Comparison of ENCODE assay signal across 7 mouse cellular contexts in genomic region chr10:127622057-127622392, GRCm38 (mm10). TPM values are rescaled to one million over a fixed set of nuclear protein-coding genes. Genes with fewer than 3 reads are reported as not detected.
DNase-seq lines count a peak whose midpoint lies in the region; ATAC-seq and TF ChIP-seq lines count a peak whose summit lies in the region.

No protein-coding gene starts in this region.

- no peak for TF ChIP-seq POLR2A in ES-Bruce4 (IDR thresholded peaks at IDR 0.05; ENCODE audit: insufficient read depth, low read length)

- H3K27ac ChIP-seq in ES-Bruce4 (ENCODE audit: insufficient read depth, low read length), result 0 out of 2 replicates have a peak overlapping the region, but pooled peaks have one; percentile 1
- peak overlapping the region; percentile 68 for H3K27ac ChIP-seq in forebrain, embryonic 11.5 days (ENCODE audit: low read depth, low read length)
- H3K27ac ChIP-seq in limb, embryonic 11.5 days (replicated peaks; ENCODE audit: low read depth, low read length), result peak overlapping the region; percentile 96
- H3K27ac ChIP-seq in midbrain, embryonic 10.5 days (replicated peaks), result peak overlapping the region; percentile 97
- peak overlapping the region; percentile 99 for H3K27ac ChIP-seq in stomach, postnatal 0 days (replicated peaks)

- H3K9ac ChIP-seq in ES-Bruce4 (ENCODE audit: low read depth, poor library complexity, severe bottlenecking), result peak overlapping the region; percentile 69; the same call in 1 of the 2 replicates
- peak overlapping the region; percentile 43 for H3K9ac ChIP-seq in forebrain, embryonic 11.5 days (ENCODE audit: low read length)
- H3K9ac ChIP-seq in limb, embryonic 11.5 days (ENCODE audit: low read length), result peak overlapping the region; percentile 78
- peak overlapping the region; percentile 73 for H3K9ac ChIP-seq in stomach, postnatal 0 days (ENCODE audit: low read length)

- 0 out of 2 replicates have a peak, but pooled peaks cover 4% of the 10 kb centered on the region for H3K9me3 ChIP-seq in ES-Bruce4 (replicated peaks; ENCODE audit: control insufficient read depth, insufficient read depth, low read length, poor library complexity, severe bottlenecking)
- H3K9me3 ChIP-seq in forebrain, embryonic 11.5 days (ENCODE audit: control insufficient read depth, low read length), result peaks cover 4% of the 10 kb centered on the region; the same call in 1 of the 2 replicates
- no peaks in the 10 kb centered on the region; the same call in 1 of the 2 replicates for H3K9me3 ChIP-seq in limb, embryonic 11.5 days (ENCODE audit: control insufficient read depth, low read length)
- H3K9me3 ChIP-seq in midbrain, embryonic 10.5 days (replicated peaks), result peaks cover 7% of the 10 kb centered on the region; the same call in 1 of the 2 replicates
- H3K9me3 ChIP-seq in stomach, postnatal 0 days (ENCODE audit: control insufficient read depth, low read length), result no peaks in the 10 kb centered on the region

- H3K36me3 ChIP-seq in ES-Bruce4 (ENCODE audit: control insufficient read depth, insufficient read depth, low read length, poor library complexity, severe bottlenecking), result no peaks in the 10 kb centered on the region
- no peaks in the 10 kb centered on the region for H3K36me3 ChIP-seq in forebrain, embryonic 11.5 days (ENCODE audit: control insufficient read depth, insufficient read depth, low read length)
- no peaks in the 10 kb centered on the region for H3K36me3 ChIP-seq in limb, embryonic 11.5 days (ENCODE audit: control insufficient read depth, insufficient read depth, low read length)
- H3K36me3 ChIP-seq in midbrain, embryonic 10.5 days, result peaks cover 5% of the 10 kb centered on the region; the same call in 1 of the 2 replicates
- H3K36me3 ChIP-seq in stomach, postnatal 0 days (ENCODE audit: control insufficient read depth, insufficient read depth, low read length), result no peaks in the 10 kb centered on the region

- TF ChIP-seq CTCF in ES-Bruce4 (IDR thresholded peaks at IDR 0.05; ENCODE audit: low read depth, low read length), result peak; percentile 55
- peak; percentile 82 for TF ChIP-seq CTCF in stomach, postnatal 0 days (IDR thresholded peaks at IDR 0.05; ENCODE audit: low read depth)

- peak overlapping the region; percentile 47 for H3K4me2 ChIP-seq in forebrain, embryonic 11.5 days (ENCODE audit: low read depth, low read length, severe bottlenecking)
- H3K4me2 ChIP-seq in limb, embryonic 11.5 days (ENCODE audit: low read depth, severe bottlenecking), result peak overlapping the region; percentile 93
- H3K4me2 ChIP-seq in stomach, postnatal 0 days (replicated peaks; ENCODE audit: low read depth), result peak overlapping the region; percentile 97

- TF ChIP-seq EP300 in ES-Bruce4 (IDR thresholded peaks at IDR 0.05; ENCODE audit: insufficient read depth, low read depth, low read length), result no peak
- no peak for TF ChIP-seq EP300 in stomach, postnatal 0 days (optimal IDR thresholded peaks at IDR 0.05)

- H3K4me3 ChIP-seq in ES-Bruce4 (ENCODE audit: low read depth, low read length), result peak overlapping the region; percentile 82
- H3K4me3 ChIP-seq in forebrain, embryonic 11.5 days (ENCODE audit: low read depth, low read length), result peak overlapping the region; percentile 74
- H3K4me3 ChIP-seq in limb, embryonic 11.5 days (ENCODE audit: low read depth, low read length), result peak overlapping the region; percentile 85
- peak overlapping the region; percentile 86 for H3K4me3 ChIP-seq in midbrain, embryonic 10.5 days
- H3K4me3 ChIP-seq in stomach, postnatal 0 days (ENCODE audit: low read depth, low read length), result peak overlapping the region; percentile 71

- peak; percentile 68 to 73 for DNase-seq in adrenal gland, adult 18-20 months (ENCODE audit: low spot score in 2 of 2)
- peak; percentile 74 for DNase-seq in forebrain, embryonic 11.5 days (ENCODE audit: low spot score)
- peak; percentile 78 for DNase-seq in heart, postnatal 4 days
- peak; percentile 73 for DNase-seq in limb, embryonic 11.5 days (ENCODE audit: low spot score)
- DNase-seq in midbrain, embryonic 10.5 days (ENCODE audit: low spot score), result peak; percentile 77
- DNase-seq in stomach, postnatal 0 days (ENCODE audit: low spot score), result peak; percentile 86

- under 1% methylated on average over 13 of the region's 13 CpGs for WGBS in forebrain, embryonic 11.5 days
- WGBS in limb, embryonic 11.5 days, result under 1% methylated on average over 13 of the region's 13 CpGs
- WGBS in midbrain, embryonic 10.5 days, result under 1% methylated on average over 13 of the region's 13 CpGs
- WGBS in stomach, postnatal 0 days, result under 1% methylated on average over 13 of the region's 13 CpGs

- H3K27me3 ChIP-seq in ES-Bruce4 (ENCODE audit: control insufficient read depth, insufficient read depth, low read length, poor library complexity, severe bottlenecking), result no peaks in the 10 kb centered on the region
- no peaks in the 10 kb centered on the region for H3K27me3 ChIP-seq in forebrain, embryonic 11.5 days (ENCODE audit: control insufficient read depth, insufficient read depth, low read length)
- no peaks in the 10 kb centered on the region for H3K27me3 ChIP-seq in limb, embryonic 11.5 days (ENCODE audit: control insufficient read depth, insufficient read depth, low read length)
- no peaks in the 10 kb centered on the region for H3K27me3 ChIP-seq in midbrain, embryonic 10.5 days (ENCODE audit: low read depth, poor library complexity, severe bottlenecking)
- H3K27me3 ChIP-seq in stomach, postnatal 0 days (ENCODE audit: control insufficient read depth, insufficient read depth, low read length), result no peaks in the 10 kb centered on the region

- ATAC-seq in forebrain, embryonic 11.5 days (replicated peaks; ENCODE audit: low FRiP score), result peak; percentile 9; the same call in 1 of the 2 replicates
- peak; percentile 1; the same call in 1 of the 2 replicates for ATAC-seq in limb, embryonic 11.5 days (ENCODE audit: insufficient number of reproducible peaks, low FRiP score, low TSS enrichment, low read depth)
- ATAC-seq in stomach, postnatal 0 days (ENCODE audit: low FRiP score, low TSS enrichment), result peak; percentile 62

- no peaks in the 10 kb centered on the region for H3K4me1 ChIP-seq in ES-Bruce4 (ENCODE audit: control insufficient read depth, insufficient read depth, low read length)
- H3K4me1 ChIP-seq in forebrain, embryonic 11.5 days (replicated peaks; ENCODE audit: control insufficient read depth, insufficient read depth, low read length), result peaks cover 13% of the 10 kb centered on the region
- peaks cover 29% of the 10 kb centered on the region for H3K4me1 ChIP-seq in limb, embryonic 11.5 days (ENCODE audit: control insufficient read depth, insufficient read depth, low read length)
- peaks cover 51% of the 10 kb centered on the region for H3K4me1 ChIP-seq in midbrain, embryonic 10.5 days
- peaks cover 22% of the 10 kb centered on the region for H3K4me1 ChIP-seq in stomach, postnatal 0 days (replicated peaks; ENCODE audit: control insufficient read depth, insufficient read depth)

RNA-seq across cellular contexts. Expression of gene Lrp1, which starts 1.1 kb away (rescaled TPM):
- 36.3 and 41.3 TPM in 2 replicates for polyA plus RNA-seq in ES-Bruce4 (2011; ENCODE audit: insufficient read depth, insufficient read length, low read depth, missing spikeins)
- total RNA-seq in adrenal gland, adult 18-20 months (2021), result 100 to 1,000 TPM; 145 to 148 TPM
- 71.2 and 75.0 TPM in 2 replicates for polyA plus RNA-seq in forebrain, embryonic 11.5 days (2014; fragmentation: Nextera tagmentation; extraction: Ambion mirVana)
- total RNA-seq in heart, postnatal 4 days (2021), result 10 to 100 TPM; 68.8 to 73.0 TPM
- 57.6 and 63.2 TPM in 2 replicates for polyA plus RNA-seq in limb, embryonic 11.5 days (2014; fragmentation: Nextera tagmentation; extraction: Ambion mirVana)
- polyA plus RNA-seq in midbrain, embryonic 10.5 days (2016; fragmentation: Nextera tagmentation; extraction: Ambion mirVana), result 54.9 and 69.8 TPM in 2 replicates
- polyA plus RNA-seq in stomach, postnatal 0 days (2015; fragmentation: Nextera tagmentation; extraction: Ambion mirVana), result 32.7 and 37.4 TPM in 2 replicates

RNA-seq across cellular contexts. Expression of gene Stat6, which starts 20.8 kb away (rescaled TPM):
- polyA plus RNA-seq in ES-Bruce4 (2011; ENCODE audit: insufficient read depth, insufficient read length, low read depth, missing spikeins), result 28.2 and 32.9 TPM in 2 replicates
- 100 to 1,000 TPM in 1 of 2 experiments, 10 to 100 TPM in 1; 87.7 to 105 TPM for total RNA-seq in adrenal gland, adult 18-20 months (2021)
- 6.8 and 7.8 TPM in 2 replicates for polyA plus RNA-seq in forebrain, embryonic 11.5 days (2014; fragmentation: Nextera tagmentation; extraction: Ambion mirVana)
- total RNA-seq in heart, postnatal 4 days (2021), result 10 to 100 TPM; 41.7 to 42.1 TPM
- 5.7 and 7.2 TPM in 2 replicates for polyA plus RNA-seq in limb, embryonic 11.5 days (2014; fragmentation: Nextera tagmentation; extraction: Ambion mirVana)
- 8.2 and 8.9 TPM in 2 replicates for polyA plus RNA-seq in midbrain, embryonic 10.5 days (2016; fragmentation: Nextera tagmentation; extraction: Ambion mirVana)
- 31.4 and 34.6 TPM in 2 replicates for polyA plus RNA-seq in stomach, postnatal 0 days (2015; fragmentation: Nextera tagmentation; extraction: Ambion mirVana)

RNA-seq across cellular contexts. Expression of gene Nemp1, which starts 44.7 kb away (rescaled TPM):
- polyA plus RNA-seq in ES-Bruce4 (2011; ENCODE audit: insufficient read depth, insufficient read length, low read depth, missing spikeins), result 22.0 and 22.3 TPM in 2 replicates
- total RNA-seq in adrenal gland, adult 18-20 months (2021), result 1 to 10 TPM; 5.0 to 5.4 TPM
- polyA plus RNA-seq in forebrain, embryonic 11.5 days (2014; fragmentation: Nextera tagmentation; extraction: Ambion mirVana), result 12.0 and 12.2 TPM in 2 replicates
- 1 to 10 TPM; 8.9 TPM for total RNA-seq in heart, postnatal 4 days (2021)
- 12.5 and 15.0 TPM in 2 replicates for polyA plus RNA-seq in limb, embryonic 11.5 days (2014; fragmentation: Nextera tagmentation; extraction: Ambion mirVana)
- polyA plus RNA-seq in midbrain, embryonic 10.5 days (2016; fragmentation: Nextera tagmentation; extraction: Ambion mirVana), result 9.0 TPM in 2 replicates
- 4.1 and 4.5 TPM in 2 replicates for polyA plus RNA-seq in stomach, postnatal 0 days (2015; fragmentation: Nextera tagmentation; extraction: Ambion mirVana)

RNA-seq across cellular contexts. Expression of gene Nab2, which starts 46.3 kb away (rescaled TPM):
- polyA plus RNA-seq in ES-Bruce4 (2011; ENCODE audit: insufficient read depth, insufficient read length, low read depth, missing spikeins), result 5.5 and 8.1 TPM in 2 replicates
- total RNA-seq in adrenal gland, adult 18-20 months (2021), result 10 to 100 TPM; 23.4 to 38.0 TPM
- 4.9 and 5.5 TPM in 2 replicates for polyA plus RNA-seq in forebrain, embryonic 11.5 days (2014; fragmentation: Nextera tagmentation; extraction: Ambion mirVana)
- total RNA-seq in heart, postnatal 4 days (2021), result 10 to 100 TPM; 13.5 to 14.9 TPM
- 12.7 and 13.1 TPM in 2 replicates for polyA plus RNA-seq in limb, embryonic 11.5 days (2014; fragmentation: Nextera tagmentation; extraction: Ambion mirVana)
- 3.9 and 4.4 TPM in 2 replicates for polyA plus RNA-seq in midbrain, embryonic 10.5 days (2016; fragmentation: Nextera tagmentation; extraction: Ambion mirVana)
- polyA plus RNA-seq in stomach, postnatal 0 days (2015; fragmentation: Nextera tagmentation; extraction: Ambion mirVana), result 6.8 and 8.9 TPM in 2 replicates

Comparison
In these comparisons a context has a peak if more than half of its experiments do, and no peak if none do; other contexts are left out.
1. Peak in every context shown above with its lines: DNase-seq, ATAC-seq, H3K4me3 ChIP-seq and H3K27ac ChIP-seq.
2. H3K27ac ChIP-seq: peak in every context shown above with its lines; median percentile 99 in stomach, postnatal 0 days; 97 in midbrain, embryonic 10.5 days; 96 in limb, embryonic 11.5 days; 68 in forebrain, embryonic 11.5 days; 1 in ES-Bruce4.
3. ATAC-seq: peak in every context shown above with its lines; median percentile 62 in stomach, postnatal 0 days; 9 in forebrain, embryonic 11.5 days; 1 in limb, embryonic 11.5 days.
4. H3K4me2 ChIP-seq: peak in every context shown above with its lines; median percentile 97 in stomach, postnatal 0 days; 93 in limb, embryonic 11.5 days; 47 in forebrain, embryonic 11.5 days.